Mouse (Mus musculus) heart, embryonic 12.5 days (tissue): ENCODE results near the gene BC003965. TPM values are rescaled to one million over a fixed set of nuclear protein-coding genes. Genes with fewer than 3 reads are reported as not detected.
"Not testable (repeated sequence)": the region's sequence is repeated elsewhere in the genome, so short reads cannot be mapped to it uniquely, and the experiment has no call there.

Experiments used
- ATAC-seq: fragments of 200-750 bp; cut with Nextera tagmentation; 2 replicates; pipeline ENCODE4 v1.8.0; 2017; ENCODE audit warnings: moderate TSS enrichment, moderate library complexity; ENCODE audit not compliant: insufficient number of reproducible peaks, low FRiP score
- H3K27ac ChIP-seq: fragments of 300-500 bp; sonication (generic); 2 replicates; pipeline ENCODE4 v1.5.1; 2016; ENCODE audit warnings: mild to moderate bottlenecking, moderate library complexity; ENCODE audit not compliant: poor library complexity, severe bottlenecking
- H3K27me3 ChIP-seq: fragments of 300-500 bp; sonication (generic); replicated peaks from 2 replicates; pipeline ENCODE4 v1.6.1; 2016; ENCODE audit warnings: mild to moderate bottlenecking, moderate library complexity
- H3K36me3 ChIP-seq: fragments of 300-500 bp; sonication (generic); 2 replicates; pipeline ENCODE4 v1.6.1; 2016; ENCODE audit warnings: mild to moderate bottlenecking, moderate library complexity
- H3K4me1 ChIP-seq: fragments of 300-500 bp; sonication (generic); replicated peaks from 2 replicates; pipeline ENCODE4 v1.6.1; 2016; ENCODE audit warnings: mild to moderate bottlenecking
- H3K4me2 ChIP-seq: fragments of 300-500 bp; sonication (generic); 2 replicates; pipeline ENCODE4 v1.6.1; 2016; ENCODE audit warnings: mild to moderate bottlenecking, moderate library complexity
- H3K4me3 ChIP-seq: fragments of 300-500 bp; sonication (generic); 2 replicates; pipeline ENCODE4 v1.5.1; 2016; ENCODE audit warnings: mild to moderate bottlenecking
- H3K9ac ChIP-seq: fragments of 300-500 bp; sonication (generic); 2 replicates; pipeline ENCODE4 v1.6.1; 2016; ENCODE audit warnings: mild to moderate bottlenecking, moderate library complexity
- H3K9me3 ChIP-seq: fragments of 300-500 bp; sonication (generic); replicated peaks from 2 replicates; pipeline ENCODE4 v1.6.1; 2016; ENCODE audit warnings: mild to moderate bottlenecking, moderate library complexity
- WGBS: fragments of 180-500 bp; shearing (Covaris S2); methylation state at CpG from one replicate; pipeline ENCODE4 v1.1.7; 2016; 5-methylcytosine and 5-hydroxymethylcytosine counted together
- polyA plus RNA-seq: library from polyadenylated mRNA; unstranded; fragments of >200 nt; fragmentation: Nextera tagmentation; extraction: Ambion mirVana; gene quantifications from 2 replicates; pipeline ENCODE4 v1.2.1, GENCODE M21; 2016

The BC003965 gene
- polyA plus RNA-seq, 1 experiment from 2014 or later, result 25.9 TPM

GRCm38 (mm10) chr17:25219492-25220295 is 35.3 kb downstream of the BC003965 start:
- WGBS, result 88% methylated on average over 15 of the region's 15 CpGs
- H3K4me2 ChIP-seq, result no peak overlapping the region
- H3K9me3 ChIP-seq, result no peaks in the 10 kb centered on the region
- no peak overlapping the region for H3K27ac ChIP-seq
- no peak overlapping the region for H3K9ac ChIP-seq
- no peak for ATAC-seq
- no peak overlapping the region for H3K4me3 ChIP-seq
- H3K36me3 ChIP-seq, result peaks cover 44% of the 10 kb centered on the region
- peaks cover 16% of the 10 kb centered on the region for H3K4me1 ChIP-seq
- no peaks in the 10 kb centered on the region for H3K27me3 ChIP-seq

DNA sequence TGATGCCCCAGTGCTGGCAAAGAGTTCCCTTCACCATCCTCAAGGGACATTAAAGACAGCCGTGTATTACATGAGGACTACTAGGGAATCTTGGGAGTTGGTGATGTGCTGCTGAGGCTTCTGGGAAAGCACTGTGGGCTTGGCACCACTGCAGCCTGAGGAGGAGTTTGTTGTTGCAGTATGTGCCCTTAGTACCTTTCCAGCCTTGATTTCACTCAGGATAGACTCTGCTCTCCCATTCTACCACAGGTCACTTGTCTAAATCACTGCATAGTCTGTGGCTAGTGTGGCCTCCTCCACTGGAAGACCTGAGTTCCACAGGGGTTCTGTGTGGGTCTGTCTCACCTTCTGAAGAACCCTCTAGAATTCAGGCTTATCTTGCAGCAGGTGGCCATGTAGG is 36.4 kb downstream of the BC003965 start:
- Histone ChIP-seq H3K9me3 (no peaks in the 10 kb centered on the region), H3K9ac (no peak overlapping the region), H3K4me1 (peaks cover 16% of the 10 kb centered on the region), H3K36me3 (peaks cover 36% of the 10 kb centered on the region), H3K4me3 (no peak overlapping the region), H3K4me2 (no peak overlapping the region), H3K27ac (no peak overlapping the region), H3K27me3 (no peaks in the 10 kb centered on the region)
- 61% methylated on average over 1 of the region's 1 CpGs for WGBS
- ATAC-seq, result no peak

GRCm38 (mm10) chr17:25221821-25222503 is 37.6 kb downstream of the BC003965 start:
- Histone ChIP-seq H3K4me3 (peak overlapping the region; percentile 56), H3K27ac (0 out of 2 replicates have a peak overlapping the region, but pooled peaks have one; percentile 35), H3K4me2 (peak overlapping the region; percentile 92), H3K4me1 (peaks cover 16% of the 10 kb centered on the region), H3K9me3 (no peaks in the 10 kb centered on the region), H3K27me3 (no peaks in the 10 kb centered on the region), H3K36me3 (peaks cover 36% of the 10 kb centered on the region), H3K9ac (peak overlapping the region; percentile 72)
- ATAC-seq, result peak; percentile 86
- 2% methylated on average over 15 of the region's 30 CpGs for WGBS

- H3K27me3 ChIP-seq, H3K9me3 ChIP-seq: not testable (repeated sequence)
- peak; percentile 84 for ATAC-seq
- Histone ChIP-seq H3K9ac (peak overlapping the region; percentile 28; the same call in 1 of the 2 replicates), H3K4me1 (peaks cover 16% of the 10 kb centered on the region), H3K36me3 (peaks cover 34% of the 10 kb centered on the region), H3K4me3 (peak overlapping the region; percentile 56), H3K27ac (peak overlapping the region; percentile 76), H3K4me2 (peak overlapping the region; percentile 92)
- 11% methylated on average over 16 of the region's 28 CpGs for WGBS
Observed at GRCm38 (mm10) chr17:25222504-25222940, 38.2 kb downstream of the BC003965 start.

- peak overlapping the region; percentile 56 for H3K4me3 ChIP-seq
- ATAC-seq, result peak; percentile 70
- H3K9ac ChIP-seq, result peak overlapping the region; percentile 28; the same call in 1 of the 2 replicates
Observed at GRCm38 (mm10) chr17:25222951-25223601, 38.7 kb downstream of the BC003965 start.

GRCm38 (mm10) chr17:25224586-25225222 is 40.4 kb downstream of the BC003965 start:
- WGBS, result 82% methylated on average over 7 of the region's 7 CpGs
- Histone ChIP-seq H3K27ac (peak overlapping the region; percentile 10; the same call in 1 of the 2 replicates), H3K4me2 (peak overlapping the region; percentile 37), H3K36me3 (peaks cover 24% of the 10 kb centered on the region), H3K9me3 (no peaks in the 10 kb centered on the region), H3K27me3 (no peaks in the 10 kb centered on the region), H3K4me3 (peak overlapping the region; percentile 7; the same call in 1 of the 2 replicates), H3K9ac (no peak overlapping the region), H3K4me1 (peaks cover 16% of the 10 kb centered on the region)
- ATAC-seq, result no peak

More at GRCm38 (mm10) chr17:25222951-25223601, 38.7 kb downstream of the BC003965 start:
- H3K9me3 ChIP-seq, result no peaks in the 10 kb centered on the region
- peaks cover 16% of the 10 kb centered on the region for H3K4me1 ChIP-seq
- no peaks in the 10 kb centered on the region for H3K27me3 ChIP-seq
- peak overlapping the region; percentile 92 for H3K4me2 ChIP-seq
- 41% methylated on average over 6 of the region's 6 CpGs for WGBS
- peaks cover 31% of the 10 kb centered on the region for H3K36me3 ChIP-seq
- H3K27ac ChIP-seq, result peak overlapping the region; percentile 76

DNA sequence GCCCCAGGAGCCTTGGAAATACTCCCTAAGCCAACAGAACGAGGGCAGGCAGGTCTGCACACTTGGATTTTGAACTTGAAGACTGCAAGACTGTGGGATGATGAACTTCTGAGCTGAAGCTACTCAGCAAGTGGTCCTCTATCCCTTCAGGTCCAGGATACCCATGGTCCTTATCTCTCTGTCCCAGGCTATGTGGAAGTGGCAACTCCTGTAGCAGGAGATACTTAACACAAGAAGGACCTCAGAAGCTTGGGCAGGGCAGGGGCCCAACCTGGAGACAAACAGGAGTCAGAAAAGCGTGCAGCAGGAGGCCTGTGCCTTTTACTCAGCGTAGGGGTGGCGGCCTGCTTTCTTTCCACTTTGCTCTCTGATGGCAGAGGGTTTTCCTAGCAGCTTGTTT is 41.3 kb downstream of the BC003965 start:
- Histone ChIP-seq H3K27me3 (no peaks in the 10 kb centered on the region), H3K9me3 (no peaks in the 10 kb centered on the region), H3K36me3 (peaks cover 31% of the 10 kb centered on the region), H3K4me3 (no peak overlapping the region), H3K4me2 (no peak overlapping the region), H3K9ac (no peak overlapping the region), H3K4me1 (peaks cover 16% of the 10 kb centered on the region), H3K27ac (no peak overlapping the region)
- no peak for ATAC-seq
- WGBS, result 78% methylated on average over 4 of the region's 4 CpGs

GRCm38 (mm10) chr17:25227991-25228390 is 43.6 kb downstream of the BC003965 start:
- Histone ChIP-seq H3K9me3 (no peaks in the 10 kb centered on the region), H3K36me3 (peaks cover 41% of the 10 kb centered on the region), H3K27me3 (no peaks in the 10 kb centered on the region), H3K4me3 (no peak overlapping the region), H3K4me1 (no peaks in the 10 kb centered on the region), H3K9ac (no peak overlapping the region), H3K27ac (no peak overlapping the region), H3K4me2 (no peak overlapping the region)
- WGBS, result 89% methylated on average over 5 of the region's 5 CpGs
- ATAC-seq, result no peak

GRCm38 (mm10) chr17:25230014-25230655 is 45.8 kb downstream of the BC003965 start:
- H3K4me2 ChIP-seq, H3K27ac ChIP-seq, H3K4me3 ChIP-seq, H3K9ac ChIP-seq, H3K4me1 ChIP-seq, H3K27me3 ChIP-seq, ATAC-seq, H3K9me3 ChIP-seq: not testable (repeated sequence)
- H3K36me3 ChIP-seq, result peaks cover 49% of the 10 kb centered on the region
- 80% methylated on average over 17 of the region's 17 CpGs for WGBS

GRCm38 (mm10) chr17:25230700-25231099 is 46.3 kb downstream of the BC003965 start:
- no peak overlapping the region for H3K9ac ChIP-seq
- H3K4me3 ChIP-seq, result no peak overlapping the region
- no peaks in the 10 kb centered on the region for H3K9me3 ChIP-seq
- no peak overlapping the region for H3K27ac ChIP-seq
- H3K36me3 ChIP-seq, result peaks cover 52% of the 10 kb centered on the region
- no peaks in the 10 kb centered on the region for H3K27me3 ChIP-seq
- 86% methylated on average over 3 of the region's 3 CpGs for WGBS
- no peak for ATAC-seq
- no peaks in the 10 kb centered on the region for H3K4me1 ChIP-seq
- no peak overlapping the region for H3K4me2 ChIP-seq
